Mouse (Mus musculus): ENCODE measurements around the gene Tgfb2. TPM values are rescaled to one million over a fixed set of nuclear protein-coding genes. Genes with fewer than 3 reads are reported as not detected.
A peak's percentile ranks its signal among the peaks of the same experiment; 100 is the strongest.

The Tgfb2 gene
- polyA plus RNA-seq, 1 experiment = 9.3 TPM

- no peaks in the 10 kb centered on the region for H3K79me2 ChIP-seq (ENCODE audit: control insufficient read depth, insufficient read depth)
- H3K4me3 ChIP-seq = no peak overlapping the region
- H3K4me2 ChIP-seq (ENCODE audit: low read depth) = peak overlapping the region; percentile 4
- TF ChIP-seq CEBPB (IDR thresholded peaks at IDR 0.05; ENCODE audit: insufficient read depth, poor library complexity, severe bottlenecking) (no peak), REST (IDR thresholded peaks at IDR 0.05; ENCODE audit: insufficient read depth, insufficient read length) (no peak), POLR2AphosphoS2 (IDR thresholded peaks at IDR 0.05; ENCODE audit: insufficient read length, low read depth) (no peak), TCF12 (IDR thresholded peaks at IDR 0.05; ENCODE audit: insufficient read depth, poor library complexity, severe bottlenecking) (no peak), TCF3 (IDR thresholded peaks at IDR 0.05; ENCODE audit: insufficient read length, low read depth) (no peak), MAX (IDR thresholded peaks at IDR 0.05; ENCODE audit: low read depth) (no peak), USF1 (IDR thresholded peaks at IDR 0.05; ENCODE audit: low read depth) (no peak), E2F4 (IDR thresholded peaks at IDR 0.05; ENCODE audit: insufficient read depth) (no peak), POLR2A (IDR thresholded peaks at IDR 0.05; ENCODE audit: insufficient read length, low read depth) (no peak), MYOG (IDR thresholded peaks at IDR 0.05; ENCODE audit: control insufficient read depth in 1 of 3, insufficient read depth in 1 of 3, insufficient read length in 2 of 3, low read depth in 2 of 3) (no peak), SRF (IDR thresholded peaks at IDR 0.05; ENCODE audit: control insufficient read depth, insufficient read length, low read depth) (no peak), MYOD1 (IDR thresholded peaks at IDR 0.05; ENCODE audit: control insufficient read depth in 1 of 3, insufficient read length in 2 of 3, low read depth in 2 of 3) (no peak)
- H3K36me3 ChIP-seq (ENCODE audit: control insufficient read depth, insufficient read depth) = no peaks in the 10 kb centered on the region
- H3K27me3 ChIP-seq (ENCODE audit: control insufficient read depth, insufficient read depth, insufficient read length) = no peaks in the 10 kb centered on the region
- no peak overlapping the region for H3ac ChIP-seq (ENCODE audit: control insufficient read depth, insufficient read length)
These were observed 124.1 kb downstream of the Tgfb2 start for GRCm38 (mm10) chr1:186581666-186582065.

DNA sequence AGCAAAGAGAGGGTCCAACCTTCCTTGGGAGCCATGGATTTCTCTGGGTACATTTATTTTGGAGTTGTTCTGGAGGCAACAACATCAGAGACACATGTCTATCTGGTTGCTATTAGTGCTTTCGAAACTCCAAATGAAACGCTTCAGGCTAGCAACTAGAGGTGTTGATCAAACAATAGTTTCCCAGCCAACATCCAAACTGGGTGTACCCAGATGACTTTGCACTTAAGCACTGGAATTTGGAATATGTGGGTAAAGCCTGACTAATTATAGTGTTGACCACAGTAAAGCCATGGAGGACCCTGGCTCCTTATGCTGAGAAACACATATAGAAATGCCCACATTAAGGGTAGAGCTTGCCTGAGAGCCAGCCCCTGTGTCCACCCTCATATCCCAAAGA is 124.7 kb downstream of the Tgfb2 start:
- Histone ChIP-seq H3ac (ENCODE audit: control insufficient read depth, insufficient read length) (no peak overlapping the region), H3K4me3 (no peak overlapping the region), H3K27me3 (ENCODE audit: control insufficient read depth, insufficient read depth, insufficient read length) (no peaks in the 10 kb centered on the region), H3K36me3 (ENCODE audit: control insufficient read depth, insufficient read depth) (no peaks in the 10 kb centered on the region), H3K79me2 (ENCODE audit: control insufficient read depth, insufficient read depth) (no peaks in the 10 kb centered on the region), H3K4me2 (ENCODE audit: low read depth) (no peak overlapping the region)
- TF ChIP-seq TCF3 (IDR thresholded peaks at IDR 0.05; ENCODE audit: insufficient read length, low read depth) = no peak
- no peak for TF ChIP-seq SRF (IDR thresholded peaks at IDR 0.05; ENCODE audit: control insufficient read depth, insufficient read length, low read depth)
- TF ChIP-seq MYOD1 (IDR thresholded peaks at IDR 0.05; ENCODE audit: control insufficient read depth in 1 of 3, insufficient read length in 2 of 3, low read depth in 2 of 3) = no peak
- no peak for TF ChIP-seq MYOG (IDR thresholded peaks at IDR 0.05; ENCODE audit: control insufficient read depth in 1 of 3, insufficient read depth in 1 of 3, insufficient read length in 2 of 3, low read depth in 2 of 3)
- no peak for TF ChIP-seq USF1 (IDR thresholded peaks at IDR 0.05; ENCODE audit: low read depth)
- no peak for TF ChIP-seq CEBPB (IDR thresholded peaks at IDR 0.05; ENCODE audit: insufficient read depth, poor library complexity, severe bottlenecking)
- no peak for TF ChIP-seq REST (IDR thresholded peaks at IDR 0.05; ENCODE audit: insufficient read depth, insufficient read length)
- TF ChIP-seq POLR2A (IDR thresholded peaks at IDR 0.05; ENCODE audit: insufficient read length, low read depth) = no peak
- TF ChIP-seq POLR2AphosphoS2 (IDR thresholded peaks at IDR 0.05; ENCODE audit: insufficient read length, low read depth) = no peak
- no peak for TF ChIP-seq MAX (IDR thresholded peaks at IDR 0.05; ENCODE audit: low read depth)
- TF ChIP-seq E2F4 (IDR thresholded peaks at IDR 0.05; ENCODE audit: insufficient read depth) = no peak

- Histone ChIP-seq H3K27me3 (ENCODE audit: control insufficient read depth, insufficient read depth, insufficient read length) (no peaks in the 10 kb centered on the region), H3ac (ENCODE audit: control insufficient read depth, insufficient read length) (no peak overlapping the region), H3K79me2 (ENCODE audit: control insufficient read depth, insufficient read depth) (no peaks in the 10 kb centered on the region), H3K36me3 (ENCODE audit: control insufficient read depth, insufficient read depth) (no peaks in the 10 kb centered on the region), H3K4me2 (ENCODE audit: low read depth) (no peak overlapping the region), H3K4me3 (no peak overlapping the region)
- no peak for TF ChIP-seq MYOD1 (IDR thresholded peaks at IDR 0.05; ENCODE audit: control insufficient read depth in 1 of 3, insufficient read length in 2 of 3, low read depth in 2 of 3)
These were observed 128.5 kb downstream of the Tgfb2 start for GRCm38 (mm10) chr1:186577302-186577701.

DNA sequence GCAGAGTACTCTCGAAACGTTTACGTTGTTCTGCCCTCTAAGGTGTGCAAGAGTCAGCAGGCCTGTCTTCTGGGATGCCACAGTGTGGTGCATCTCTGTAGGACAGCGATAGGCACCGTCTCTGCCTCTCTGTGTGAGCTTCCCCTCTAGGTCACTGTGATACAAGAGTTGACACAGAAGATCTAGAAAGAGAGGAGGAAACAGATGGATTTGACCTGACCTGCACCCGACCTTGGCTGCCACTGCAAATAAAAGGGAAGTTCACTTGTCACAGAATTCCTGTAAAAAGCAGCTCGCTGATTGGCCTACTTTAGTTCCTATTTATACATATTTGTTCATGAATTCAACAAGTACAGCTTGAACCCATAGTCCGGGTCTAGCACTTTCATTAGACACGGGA is 130.2 kb downstream of the Tgfb2 start:
- Histone ChIP-seq H3ac (ENCODE audit: control insufficient read depth, insufficient read length) (no peak overlapping the region), H3K4me2 (ENCODE audit: low read depth) (no peak overlapping the region), H3K79me2 (ENCODE audit: control insufficient read depth, insufficient read depth) (no peaks in the 10 kb centered on the region), H3K36me3 (ENCODE audit: control insufficient read depth, insufficient read depth) (no peaks in the 10 kb centered on the region), H3K4me3 (no peak overlapping the region), H3K27me3 (ENCODE audit: control insufficient read depth, insufficient read depth, insufficient read length) (no peaks in the 10 kb centered on the region)
- TF ChIP-seq REST (IDR thresholded peaks at IDR 0.05; ENCODE audit: insufficient read depth, insufficient read length) (no peak), E2F4 (IDR thresholded peaks at IDR 0.05; ENCODE audit: insufficient read depth) (no peak), TCF3 (IDR thresholded peaks at IDR 0.05; ENCODE audit: insufficient read length, low read depth) (no peak), MAX (IDR thresholded peaks at IDR 0.05; ENCODE audit: low read depth) (no peak), MYOD1 (IDR thresholded peaks at IDR 0.05; ENCODE audit: control insufficient read depth in 1 of 3, insufficient read length in 2 of 3, low read depth in 2 of 3) (no peak)

- TF ChIP-seq TCF3 (IDR thresholded peaks at IDR 0.05; ENCODE audit: insufficient read length, low read depth) (no peak), MYOD1 (IDR thresholded peaks at IDR 0.05; ENCODE audit: control insufficient read depth in 1 of 3, insufficient read length in 2 of 3, low read depth in 2 of 3) (peak in 1 of 3 experiments; percentile 15)
- no peaks in the 10 kb centered on the region for H3K27me3 ChIP-seq (ENCODE audit: control insufficient read depth, insufficient read depth, insufficient read length)
- no peaks in the 10 kb centered on the region for H3K79me2 ChIP-seq (ENCODE audit: control insufficient read depth, insufficient read depth)
- no peaks in the 10 kb centered on the region for H3K36me3 ChIP-seq (ENCODE audit: control insufficient read depth, insufficient read depth)
- H3K4me2 ChIP-seq (ENCODE audit: low read depth) = no peak overlapping the region
- H3ac ChIP-seq (ENCODE audit: control insufficient read depth, insufficient read length) = no peak overlapping the region
- no peak overlapping the region for H3K4me3 ChIP-seq
These were observed 130.7 kb downstream of the Tgfb2 start for GRCm38 (mm10) chr1:186575074-186575473.

Other genes starting within 250 kb of the Tgfb2 start
- 19.9 TPM for gene Rrp15, start 43.4 kb upstream of the Tgfb2 start, polyA plus RNA-seq (2012; fragmentation: generic; extraction: Trizol)